Mouse (Mus musculus) stomach, embryonic 16.5 days (tissue): ENCODE measurements around the gene Dera. TPM values are rescaled to one million over a fixed set of nuclear protein-coding genes. Genes with fewer than 3 reads are reported as not detected.
A peak's percentile ranks its signal among the peaks of the same experiment; 100 is the strongest.

Source experiments
- ATAC-seq: fragments of 200-750 bp; cut with Nextera tagmentation; 2 replicates; pipeline ENCODE4 v1.8.0; 2017; ENCODE audit warnings: moderate number of reproducible peaks, moderate TSS enrichment; ENCODE audit not compliant: insufficient read depth, low FRiP score
- H3K27ac ChIP-seq: fragments of 300-500 bp; sonication (generic); 2 replicates; pipeline ENCODE4 v1.5.1; 2014; ENCODE audit warnings: low read length
- H3K27me3 ChIP-seq: fragments of 300-500 bp; sonication (generic); 2 replicates; pipeline ENCODE4 v1.6.1; 2014; ENCODE audit warnings: low read length, control low read depth, mixed read lengths; ENCODE audit not compliant: control insufficient read depth, insufficient read depth
- H3K36me3 ChIP-seq: fragments of 300-500 bp; sonication (generic); 2 replicates; pipeline ENCODE4 v1.6.1; 2014; ENCODE audit warnings: low read length; ENCODE audit not compliant: control insufficient read depth, insufficient read depth
- H3K4me1 ChIP-seq: fragments of 300-500 bp; sonication (generic); 2 replicates; pipeline ENCODE4 v1.6.1; 2014; ENCODE audit warnings: low read length, control low read depth, mixed read lengths; ENCODE audit not compliant: control insufficient read depth, insufficient read depth
- H3K4me2 ChIP-seq: fragments of 300-500 bp; sonication (generic); 2 replicates; pipeline ENCODE4 v1.6.1; 2014; ENCODE audit warnings: low read depth, low read length, mixed read lengths
- H3K4me3 ChIP-seq: fragments of 300-500 bp; sonication (generic); replicated peaks from 2 replicates; pipeline ENCODE4 v1.5.1; 2014; ENCODE audit warnings: mild to moderate bottlenecking, low read length
- H3K9ac ChIP-seq: fragments of 300-500 bp; sonication (generic); 2 replicates; pipeline ENCODE4 v1.6.1; 2014; ENCODE audit warnings: low read length
- H3K9me3 ChIP-seq: fragments of 300-500 bp; sonication (generic); replicated peaks from 2 replicates; pipeline ENCODE4 v1.6.1; 2016; ENCODE audit warnings: low read length, control low read depth; ENCODE audit not compliant: control insufficient read depth
- WGBS: fragments of 180-500 bp; shearing (Covaris S2); extraction: QIAGEN DNeasy Blood & Tissue Kit; methylation state at CpG from one replicate; pipeline ENCODE4 v1.1.7; 2014; 5-methylcytosine and 5-hydroxymethylcytosine counted together
- polyA plus RNA-seq: library from polyadenylated mRNA; unstranded; fragments of >200 nt; fragmentation: Nextera tagmentation; extraction: Ambion mirVana; gene quantifications from 2 replicates; pipeline ENCODE4 v1.2.1, GENCODE M21; 2015

The Dera gene
- polyA plus RNA-seq, 1 experiment from 2014 or later, result 65.5 TPM

DNA sequence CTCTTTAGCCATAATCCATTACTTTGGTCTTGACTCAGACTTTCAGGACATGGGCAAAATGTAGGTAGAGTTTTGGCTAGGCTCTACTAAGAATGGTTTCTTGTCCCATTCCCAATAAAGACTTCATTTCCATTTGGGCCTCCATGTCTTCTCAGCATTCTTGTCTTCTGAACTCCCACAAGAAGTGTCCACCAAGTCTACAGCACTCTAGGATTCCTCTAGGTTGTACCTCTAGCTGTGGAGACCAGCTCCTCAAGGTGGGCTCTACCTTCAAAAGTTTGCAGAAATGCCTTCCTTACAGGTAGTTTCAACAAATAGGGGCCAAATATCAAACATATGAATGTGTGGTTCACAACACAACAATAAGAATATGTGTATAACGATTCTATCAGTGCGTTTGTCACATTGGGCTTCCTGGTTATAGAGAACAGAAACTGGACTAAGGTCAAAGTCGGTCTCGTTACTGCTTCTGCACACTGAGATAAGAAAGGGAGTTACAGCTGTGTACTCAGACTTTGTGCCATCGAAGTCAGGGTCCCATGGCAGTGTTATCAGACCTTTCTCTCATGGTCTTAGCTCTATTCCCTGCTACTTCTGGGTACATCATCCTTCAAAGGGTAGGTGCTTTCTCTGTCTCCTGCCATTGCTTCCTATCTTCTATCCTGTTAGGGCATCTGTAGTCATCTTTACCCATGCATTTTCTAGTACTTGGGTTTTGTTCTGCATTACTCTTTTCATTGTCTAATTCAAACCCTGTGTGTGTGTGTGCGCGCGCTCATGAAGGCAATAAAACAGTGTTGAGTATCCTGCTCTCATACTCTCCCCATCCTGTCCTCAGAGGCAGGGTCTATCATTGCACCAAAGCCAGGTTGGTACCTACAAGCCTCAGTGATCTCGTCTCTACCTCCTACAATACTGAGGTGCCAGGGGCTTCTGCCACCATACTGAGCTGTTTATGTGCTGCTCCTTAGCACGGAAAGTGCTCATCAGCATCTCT is 103.2 kb downstream of the Dera start:
- Histone ChIP-seq H3K27ac (no peak overlapping the region), H3K27me3 (no peaks in the 10 kb centered on the region), H3K9me3 (peaks cover 6% of the 10 kb centered on the region), H3K9ac (no peak overlapping the region), H3K36me3 (no peaks in the 10 kb centered on the region), H3K4me2 (no peak overlapping the region), H3K4me3 (no peak overlapping the region), H3K4me1 (no peaks in the 10 kb centered on the region)
- 85% methylated on average over 10 of the region's 10 CpGs for WGBS
- no peak for ATAC-seq

GRCm38 (mm10) chr6:137869903-137870580 is 115.7 kb downstream of the Dera start:
- H3K27me3 ChIP-seq, result no peaks in the 10 kb centered on the region
- no peaks in the 10 kb centered on the region for H3K9me3 ChIP-seq
- WGBS, result 85% methylated on average over 7 of the region's 7 CpGs
- no peak overlapping the region for H3K4me2 ChIP-seq
- H3K4me1 ChIP-seq, result no peaks in the 10 kb centered on the region
- H3K36me3 ChIP-seq, result no peaks in the 10 kb centered on the region
- no peak overlapping the region for H3K4me3 ChIP-seq
- no peak overlapping the region for H3K27ac ChIP-seq
- no peak overlapping the region for H3K9ac ChIP-seq
- no peak for ATAC-seq

DNA sequence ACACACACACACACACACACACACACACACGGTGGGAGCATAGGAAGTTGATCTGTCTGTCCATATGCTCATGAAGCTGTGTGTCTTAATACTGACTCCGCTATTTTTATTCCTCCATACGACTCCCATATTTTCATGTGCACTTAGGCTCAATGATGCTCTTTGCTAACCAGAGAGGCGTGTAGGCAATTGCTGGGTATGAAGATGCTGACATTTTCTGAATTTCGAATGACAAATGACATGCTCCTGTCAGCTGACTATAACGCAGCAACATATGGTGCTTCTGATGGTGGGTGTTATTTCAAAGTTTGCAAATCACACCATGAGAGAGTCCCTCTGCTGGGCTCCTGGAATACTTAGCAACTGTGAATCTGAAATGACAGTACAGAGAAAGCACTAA is 116.3 kb downstream of the Dera start:
- no peak overlapping the region for H3K9ac ChIP-seq
- WGBS, result 82% methylated on average over 6 of the region's 6 CpGs

GRCm38 (mm10) chr6:137872055-137872735 is 117.8 kb downstream of the Dera start:
- H3K4me2 ChIP-seq, result peak overlapping the region; percentile 36
- H3K4me1 ChIP-seq, result no peaks in the 10 kb centered on the region
- H3K27ac ChIP-seq, result no peak overlapping the region
- no peaks in the 10 kb centered on the region for H3K27me3 ChIP-seq
- 34% methylated on average over 17 of the region's 17 CpGs for WGBS
- ATAC-seq, result no peak
- H3K9ac ChIP-seq, result no peak overlapping the region
- H3K36me3 ChIP-seq, result no peaks in the 10 kb centered on the region
- no peak overlapping the region for H3K4me3 ChIP-seq
- no peaks in the 10 kb centered on the region for H3K9me3 ChIP-seq

More for the DNA sequence above, 116.3 kb downstream of the Dera start:
- H3K27ac ChIP-seq, result no peak overlapping the region
- H3K27me3 ChIP-seq, result no peaks in the 10 kb centered on the region
- no peak overlapping the region for H3K4me3 ChIP-seq
- no peaks in the 10 kb centered on the region for H3K36me3 ChIP-seq
- ATAC-seq, result no peak
- no peaks in the 10 kb centered on the region for H3K4me1 ChIP-seq
- no peak overlapping the region for H3K4me2 ChIP-seq
- no peaks in the 10 kb centered on the region for H3K9me3 ChIP-seq

- ATAC-seq, result no peak
- WGBS, result 57% methylated on average over 8 of the region's 8 CpGs
- H3K4me1 ChIP-seq, result no peaks in the 10 kb centered on the region
- H3K9me3 ChIP-seq, result no peaks in the 10 kb centered on the region
- H3K4me3 ChIP-seq, result no peak overlapping the region
- no peaks in the 10 kb centered on the region for H3K36me3 ChIP-seq
- H3K4me2 ChIP-seq, result no peak overlapping the region
- H3K27ac ChIP-seq, result no peak overlapping the region
- H3K9ac ChIP-seq, result no peak overlapping the region
- H3K27me3 ChIP-seq, result no peaks in the 10 kb centered on the region
These were observed 120.3 kb downstream of the Dera start for GRCm38 (mm10) chr6:137874471-137875244.

DNA sequence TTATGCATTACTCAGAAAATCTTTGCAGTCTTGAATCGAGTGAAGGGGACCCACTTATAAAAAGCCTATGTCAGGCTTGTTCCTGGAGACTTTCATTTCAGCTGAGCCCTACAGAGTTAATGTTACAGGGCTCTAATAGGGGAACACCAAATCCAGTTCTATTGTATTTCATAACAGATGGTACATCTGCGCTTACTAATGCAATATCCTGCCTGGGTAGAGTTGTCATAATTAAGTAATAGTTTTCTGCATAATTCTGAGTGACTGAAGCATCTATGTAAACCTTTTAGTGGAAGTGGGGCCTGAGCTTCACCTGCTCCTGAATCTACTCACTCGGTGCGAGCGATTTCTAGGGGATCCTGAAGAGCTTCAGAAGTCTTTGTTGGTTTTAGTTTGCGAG is 131.3 kb downstream of the Dera start:
- Histone ChIP-seq H3K9me3 (no peaks in the 10 kb centered on the region), H3K36me3 (no peaks in the 10 kb centered on the region), H3K4me1 (no peaks in the 10 kb centered on the region), H3K9ac (no peak overlapping the region), H3K4me3 (no peak overlapping the region), H3K27ac (0 out of 2 replicates have a peak overlapping the region, but pooled peaks have one; percentile 2), H3K27me3 (no peaks in the 10 kb centered on the region), H3K4me2 (no peak overlapping the region)
- ATAC-seq, result no peak
- 81% methylated on average over 6 of the region's 6 CpGs for WGBS

DNA sequence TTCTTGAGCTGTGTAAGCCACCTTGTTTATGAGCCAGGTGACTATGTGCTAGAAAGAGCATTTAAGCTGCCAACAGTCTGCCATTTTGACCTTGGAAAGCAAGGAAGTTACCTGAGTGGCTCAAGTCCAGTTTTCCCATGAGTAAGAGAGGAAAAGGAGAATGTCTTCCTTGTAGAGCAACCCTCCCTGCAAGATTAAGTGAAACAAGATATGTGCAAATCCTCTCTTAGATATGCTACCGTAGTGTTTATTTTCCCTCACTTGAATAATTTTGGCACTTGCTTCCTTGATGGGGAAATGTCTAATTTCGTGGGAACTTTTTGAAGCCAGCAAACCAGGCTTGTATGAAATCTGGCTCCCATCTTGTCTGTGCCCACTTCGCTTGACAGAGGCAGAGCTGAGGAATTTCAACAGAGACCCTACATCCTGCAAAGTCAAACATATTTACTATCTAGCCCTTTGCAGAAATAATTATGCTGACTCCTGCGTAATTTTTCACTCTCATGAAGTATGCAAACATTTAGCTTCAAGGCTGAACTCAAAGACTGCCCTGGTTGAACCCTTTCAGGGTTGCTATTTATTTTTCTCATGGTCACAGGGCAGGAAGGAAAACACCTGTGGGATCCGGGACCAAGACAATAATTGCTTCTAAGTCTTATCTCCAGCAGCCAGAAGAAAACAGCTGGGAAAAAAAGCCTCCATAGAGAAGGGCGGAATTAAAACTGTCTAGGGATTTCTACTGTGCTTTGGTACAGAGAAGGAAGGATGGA is 132.0 kb downstream of the Dera start:
- Histone ChIP-seq H3K4me3 (no peak overlapping the region), H3K4me2 (no peak overlapping the region), H3K4me1 (no peaks in the 10 kb centered on the region), H3K9ac (no peak overlapping the region), H3K36me3 (no peaks in the 10 kb centered on the region), H3K27ac (0 out of 2 replicates have a peak overlapping the region, but pooled peaks have one; percentile 2), H3K9me3 (no peaks in the 10 kb centered on the region), H3K27me3 (no peaks in the 10 kb centered on the region)
- no peak for ATAC-seq
- WGBS, result 19% methylated on average over 6 of the region's 6 CpGs

DNA sequence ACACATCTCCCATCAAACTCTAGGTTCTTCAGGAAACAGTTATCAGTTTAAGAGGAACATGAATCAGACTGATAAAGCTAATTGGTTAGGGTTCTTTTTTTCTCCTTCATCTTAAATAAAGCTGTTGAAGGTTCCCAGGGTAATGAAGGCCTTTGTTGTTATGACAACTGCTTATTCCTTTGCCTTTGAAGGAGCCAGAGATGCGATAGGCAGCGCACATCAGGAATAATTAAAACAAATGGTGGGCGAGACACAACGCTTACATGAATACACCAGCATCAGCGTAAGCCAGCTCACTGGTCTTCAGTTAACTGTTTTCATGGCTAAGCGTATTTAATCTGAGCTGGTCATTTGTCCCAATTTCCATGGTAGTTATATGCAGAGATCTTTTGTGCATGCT is 132.9 kb downstream of the Dera start:
- Histone ChIP-seq H3K4me3 (no peak overlapping the region), H3K9ac (no peak overlapping the region), H3K9me3 (no peaks in the 10 kb centered on the region), H3K4me1 (no peaks in the 10 kb centered on the region), H3K27ac (no peak overlapping the region), H3K4me2 (no peak overlapping the region), H3K36me3 (no peaks in the 10 kb centered on the region), H3K27me3 (no peaks in the 10 kb centered on the region)
- WGBS, result 79% methylated on average over 6 of the region's 6 CpGs
- ATAC-seq, result no peak
